Mouse (Mus musculus): ENCODE measurements around the gene Gm28047.

The Gm28047 gene

DNA sequence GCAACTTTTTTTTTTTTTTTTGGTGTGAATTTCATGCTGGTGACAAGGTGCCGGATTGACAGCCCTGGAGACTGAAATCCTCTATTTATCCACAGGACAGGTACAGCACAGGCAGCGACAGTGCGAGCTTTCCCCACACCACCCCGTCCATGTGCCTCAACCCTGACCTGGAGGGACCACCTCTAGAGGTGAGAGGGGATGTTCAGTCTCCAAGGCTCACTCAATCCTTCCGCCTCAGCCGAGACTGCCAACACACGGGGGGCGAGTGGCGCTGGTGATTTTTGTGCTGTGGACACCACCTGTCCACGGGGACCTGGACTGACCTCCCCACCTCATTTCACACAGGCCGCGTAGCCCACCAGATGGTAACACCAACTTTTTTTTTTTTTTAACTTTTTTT lies 139.0 kb downstream of the Gm28047 start:
- no peak for DNase-seq

- DNase-seq = no peak
Measured at GRCm38 (mm10) chr15:102483136-102483535, 141.7 kb downstream of the Gm28047 start.

GRCm38 (mm10) chr15:102474520-102474919 lies 150.3 kb downstream of the Gm28047 start:
- DNase-seq = no peak

All from layer of hippocampus, adult 9-11 months (tissue).